Mouse (Mus musculus) frontal cortex, adult (tissue): ENCODE measurements around the gene Kdm6b.
"Not testable (repeated sequence)": the region's sequence is repeated elsewhere in the genome, so short reads cannot be mapped to it uniquely, and the experiment has no call there.

Experiments
- ATAC-seq: cut with Nextera tagmentation; 2 replicates; pipeline ENCODE4 v1.9.2; 2017; ENCODE audit warnings: mild to moderate bottlenecking, moderate library complexity, mixed read lengths; ENCODE audit not compliant: low TSS enrichment

The Kdm6b gene

GRCm38 (mm10) chr11:69406282-69406681, 7.2 kb downstream of the Kdm6b start:
- no peak for ATAC-seq

DNA sequence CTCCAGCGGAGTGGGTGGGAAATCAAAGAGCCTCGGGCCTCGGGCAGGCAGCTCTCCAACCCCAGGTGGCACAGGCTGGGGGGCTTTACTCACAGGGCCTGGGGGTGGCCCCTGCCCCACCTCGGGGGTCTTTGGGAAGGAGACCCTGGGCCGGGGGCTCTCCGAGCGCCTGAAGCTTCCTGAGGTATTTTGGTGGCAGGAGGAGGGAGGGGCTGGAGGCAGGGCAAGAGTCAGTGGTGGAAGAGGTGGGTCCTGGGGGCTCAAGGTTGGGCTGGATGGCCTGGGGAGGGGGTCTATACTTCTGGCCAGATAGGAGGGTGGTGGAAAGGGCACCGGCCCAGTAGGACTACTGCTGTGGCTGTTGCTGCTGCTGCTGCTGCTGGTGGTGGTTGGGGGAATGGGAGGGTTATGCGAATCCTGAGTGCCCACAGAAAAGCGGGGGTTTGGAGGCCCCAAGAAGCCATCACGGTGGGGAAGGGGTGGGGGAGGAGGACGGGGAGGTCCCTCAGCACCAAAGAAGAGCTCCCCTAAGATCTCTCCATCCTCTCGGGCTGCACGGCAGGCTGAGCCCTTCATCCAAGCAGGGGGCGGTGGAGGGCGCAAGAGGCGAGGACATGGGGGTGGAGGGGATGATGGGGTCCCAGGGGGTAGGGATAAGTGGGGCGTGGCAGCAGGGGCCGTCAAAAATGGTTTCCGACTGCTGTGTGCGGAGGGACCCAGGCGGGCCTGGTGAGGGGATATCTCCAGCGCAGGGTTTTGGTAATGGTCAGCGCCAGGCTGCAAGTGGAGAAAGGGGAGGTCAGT, 7.9 kb downstream of the Kdm6b start:
- ATAC-seq, result no peak

DNA sequence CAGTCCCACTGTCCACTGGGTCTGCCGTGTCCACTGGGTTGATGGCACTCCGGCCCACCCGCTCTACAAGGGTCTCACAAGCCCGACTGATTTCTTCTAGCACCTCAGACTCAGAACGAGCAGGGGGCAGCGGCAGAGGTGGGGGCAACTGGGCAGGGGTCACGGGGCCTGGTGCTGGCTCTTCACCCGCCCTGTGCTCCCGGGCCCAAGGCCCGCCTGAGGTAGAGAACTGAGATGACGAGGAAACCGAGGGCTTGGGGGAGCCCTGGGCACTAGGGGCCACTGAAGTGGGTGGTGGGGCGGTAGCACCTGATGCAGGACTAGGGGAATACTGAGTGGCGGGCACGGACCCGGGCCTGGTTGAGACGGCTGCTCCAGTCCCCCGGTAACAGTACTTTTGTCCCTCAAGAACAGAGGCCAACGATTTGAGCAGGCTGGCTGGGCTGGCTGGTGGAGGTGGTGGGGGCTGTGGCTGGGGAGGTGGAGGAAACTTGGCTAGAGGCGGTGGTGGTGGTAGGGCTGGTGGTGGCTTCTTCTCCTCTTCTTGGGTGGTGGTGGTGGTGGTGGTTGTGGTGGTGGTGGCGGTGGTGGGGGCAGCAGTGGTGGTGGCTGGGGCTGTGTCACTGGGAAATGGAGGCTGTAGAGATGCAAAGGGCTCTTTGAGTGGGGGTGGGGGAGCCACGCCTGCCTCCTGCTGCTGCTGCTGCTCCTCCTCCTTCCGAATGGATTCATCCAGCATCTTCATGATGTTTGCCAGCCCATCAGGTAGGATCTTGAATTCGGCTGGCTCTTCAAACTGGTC, 8.7 kb downstream of the Kdm6b start:
- no peak for ATAC-seq

- no peak for ATAC-seq
These were observed 9.5 kb downstream of the Kdm6b start for GRCm38 (mm10) chr11:69403691-69404594.

- no peak for ATAC-seq
These were observed 11.5 kb downstream of the Kdm6b start for GRCm38 (mm10) chr11:69401987-69402386.

- ATAC-seq, result peak; percentile 59
These were observed 12.3 kb downstream of the Kdm6b start for GRCm38 (mm10) chr11:69401210-69401637.

DNA sequence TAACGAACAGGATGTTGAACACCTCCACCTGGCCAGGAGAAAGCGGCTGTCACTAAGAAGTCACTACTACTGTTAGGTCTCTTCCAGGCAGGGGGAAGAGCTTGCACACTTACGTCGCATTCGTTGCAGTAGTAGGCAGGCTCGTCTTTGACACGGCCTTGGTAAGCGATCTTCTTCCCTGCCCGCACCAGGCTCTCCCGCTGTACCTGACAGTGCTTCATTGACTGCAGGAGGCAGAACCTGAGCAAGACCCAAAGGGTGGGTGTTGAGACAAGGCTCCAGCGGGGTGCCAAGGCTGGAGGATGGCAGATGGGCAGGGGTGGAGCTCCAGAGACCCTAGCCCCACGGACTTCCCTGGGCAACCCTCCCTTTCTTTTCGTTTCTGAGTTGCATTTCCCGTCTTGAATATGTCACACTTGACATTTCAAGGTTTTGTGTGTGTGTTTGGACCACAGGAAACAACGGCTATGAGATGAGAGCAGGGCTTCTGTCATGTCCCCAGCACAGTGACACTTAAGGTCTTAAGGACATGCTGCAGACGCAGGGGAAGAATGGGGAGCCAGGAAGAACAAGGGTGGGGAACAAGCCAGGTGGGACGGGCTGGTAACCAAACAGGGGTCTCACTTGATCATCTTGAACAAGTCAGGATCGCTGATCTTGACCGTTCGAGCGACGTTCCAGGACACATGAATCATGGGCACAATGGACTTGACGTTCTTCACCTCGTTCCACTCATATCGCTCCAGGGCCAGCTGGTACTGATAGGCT, 13.2 kb downstream of the Kdm6b start:
- ATAC-seq, result no peak

GRCm38 (mm10) chr11:69399201-69400082, 14.0 kb downstream of the Kdm6b start:
- no peak for ATAC-seq

- no peak for ATAC-seq
These were observed 14.8 kb downstream of the Kdm6b start for GRCm38 (mm10) chr11:69398486-69399200.

GRCm38 (mm10) chr11:69398059-69398458, 15.4 kb downstream of the Kdm6b start, which contains the start of gene Tmem88:
Gene Tmem88, minus strand, starts transcription at chr11:69398234.
- no peak for ATAC-seq

DNA sequence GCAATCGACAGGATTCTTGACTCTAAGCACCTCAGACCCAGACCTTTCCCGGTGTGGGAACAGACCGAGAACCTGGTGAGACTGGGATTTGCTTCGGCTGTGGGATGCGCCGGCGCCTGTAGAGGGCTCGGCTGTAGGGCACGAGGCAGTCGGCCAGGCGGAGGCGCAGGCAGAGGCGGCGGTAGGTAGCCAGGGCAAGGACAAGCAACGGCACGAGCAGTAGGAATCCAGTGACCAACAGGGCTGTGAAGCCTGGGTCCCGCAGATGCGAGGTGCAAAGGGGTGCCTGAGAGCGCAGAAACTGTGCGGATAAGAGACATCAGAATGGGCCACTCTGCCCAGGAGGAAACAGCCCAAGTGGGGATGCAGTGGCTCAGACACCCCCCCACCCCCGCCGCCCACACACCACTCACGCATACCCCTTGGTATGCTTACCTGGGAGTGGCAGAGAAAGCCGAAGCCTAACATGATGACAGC, 15.9 kb downstream of the Kdm6b start:
- ATAC-seq, result no peak

GRCm38 (mm10) chr11:69396772-69397171, 16.7 kb downstream of the Kdm6b start:
- no peak for ATAC-seq

DNA sequence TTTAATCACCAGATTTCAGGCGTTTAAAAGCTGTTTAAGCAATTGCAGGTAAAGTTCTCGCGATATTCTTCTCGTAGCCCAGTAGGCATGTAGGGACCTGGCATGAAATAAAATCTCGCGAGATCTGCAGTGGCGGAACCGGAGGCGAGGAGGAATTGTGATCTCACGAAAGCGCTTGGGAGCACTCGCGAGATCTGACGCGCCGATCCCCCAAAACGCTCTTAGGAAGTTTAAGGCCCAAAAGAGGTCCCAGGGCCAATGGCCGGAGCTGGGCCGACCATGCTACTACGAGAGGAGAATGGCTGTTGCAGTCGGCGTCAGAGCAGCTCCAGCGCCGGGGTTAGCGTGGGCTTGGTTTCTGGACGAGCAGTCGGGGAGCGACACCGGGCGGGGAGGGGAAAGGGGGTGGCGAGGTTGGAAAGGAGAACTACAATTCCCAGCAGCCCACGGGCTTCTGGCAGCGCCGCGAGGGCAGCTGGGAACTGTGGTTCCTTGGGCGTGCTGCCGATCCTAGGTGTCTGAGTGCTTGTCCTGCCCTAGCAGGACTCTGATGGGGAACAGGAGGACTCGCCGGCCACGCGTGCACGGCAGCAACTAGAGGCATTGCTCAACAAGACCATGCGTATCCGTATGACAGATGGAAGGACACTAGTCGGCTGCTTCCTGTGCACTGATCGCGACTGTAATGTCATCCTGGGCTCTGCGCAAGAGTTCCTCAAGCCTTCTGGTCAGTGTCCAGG, 17.7 kb downstream of the Kdm6b start:
- ATAC-seq, result peak; percentile 83

DNA sequence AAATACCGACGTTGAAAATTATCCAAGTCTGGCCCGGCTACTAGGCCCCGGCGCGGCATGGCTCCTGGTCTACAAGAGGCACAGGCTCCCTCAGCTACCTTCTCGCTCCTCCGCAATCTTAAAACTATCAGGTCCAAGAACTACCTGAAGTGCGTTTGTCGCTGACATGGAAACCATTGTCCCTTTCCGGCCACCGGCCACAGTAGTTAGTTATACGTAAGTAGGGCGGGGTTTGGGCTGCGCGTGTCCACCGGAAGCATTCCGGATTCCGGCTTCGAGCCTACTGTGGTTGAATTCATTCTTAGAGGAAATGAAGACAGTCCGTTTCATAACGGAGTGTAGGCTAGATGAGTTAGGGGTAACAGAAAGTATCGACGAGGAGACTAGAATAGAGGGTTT, 18.2 kb downstream of the Kdm6b start, which contains the start of the genes Naa38 and Cyb5d1:
Naa38 (plus strand) TSS at position 253 of the 399 bp plus-strand sequence.
Cyb5d1 (minus strand) TSS at position 397 of the 399 bp plus-strand sequence.
- ATAC-seq, result peak; percentile 60

DNA sequence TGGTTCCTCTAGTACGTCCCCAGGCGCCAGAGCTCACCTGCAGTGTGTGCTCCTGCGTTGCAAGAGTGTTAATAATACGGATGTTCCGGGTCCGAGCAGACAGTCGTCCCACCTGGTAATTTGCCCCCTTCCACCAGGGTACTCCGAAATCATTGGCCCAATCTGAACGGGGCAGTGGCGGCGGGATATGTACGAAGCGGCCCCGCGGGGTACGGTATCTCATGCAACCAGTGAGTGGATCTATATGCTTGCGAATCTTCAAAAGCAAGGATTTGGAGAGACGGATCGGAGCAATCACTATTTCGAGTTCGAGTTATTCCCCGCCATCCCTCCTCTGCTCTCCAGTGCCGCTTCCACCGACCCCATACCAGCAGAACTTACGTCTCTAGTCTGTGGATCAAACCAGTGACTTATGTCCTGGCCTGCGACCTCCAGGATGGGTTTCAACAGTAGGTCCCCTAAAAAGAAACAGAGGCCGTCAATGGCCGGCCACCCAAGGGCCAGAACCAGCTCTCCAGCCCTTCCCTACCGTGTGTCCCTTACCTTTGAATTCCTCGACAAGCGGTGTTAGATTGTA, 18.8 kb downstream of the Kdm6b start:
- not testable (repeated sequence) for ATAC-seq

DNA sequence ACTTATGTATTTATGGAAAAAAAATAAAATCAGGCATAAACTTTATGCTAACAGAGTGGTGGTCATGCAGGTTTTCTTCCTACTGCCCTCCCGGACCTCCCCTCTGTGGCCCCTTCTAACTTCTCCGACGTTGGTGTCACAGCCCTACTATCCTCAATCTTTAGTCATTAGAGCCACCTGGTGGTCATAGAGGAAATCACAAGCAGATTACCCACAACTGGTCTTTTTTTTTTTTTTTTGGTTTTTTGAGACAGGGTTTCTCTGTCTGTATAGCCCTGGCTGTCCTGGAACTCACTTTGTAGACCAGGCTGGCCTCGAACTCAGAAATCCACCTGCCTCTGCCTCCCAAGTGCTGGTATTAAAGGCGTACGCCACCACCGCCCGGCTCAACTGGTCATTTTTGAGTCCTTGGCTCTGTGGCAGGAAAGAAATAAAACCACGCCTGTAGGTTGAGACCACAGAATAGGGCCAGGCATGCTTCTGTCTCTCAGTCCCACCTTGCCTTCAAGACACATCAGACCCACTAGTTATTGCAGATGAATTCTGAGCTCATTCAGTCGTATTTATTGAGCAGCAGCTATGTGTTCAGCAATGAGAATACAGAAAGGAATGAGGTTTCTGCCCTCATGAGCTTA, 23.0 kb downstream of the Kdm6b start:
- ATAC-seq, result no peak
